Mouse (Mus musculus) stomach, embryonic 15.5 days (tissue): ENCODE measurements around the gene Snx14. TPM values are rescaled to one million over a fixed set of nuclear protein-coding genes. Genes with fewer than 3 reads are reported as not detected.
"Not testable (repeated sequence)": the region's sequence is repeated elsewhere in the genome, so short reads cannot be mapped to it uniquely, and the experiment has no call there.

Experiments
- ATAC-seq: fragments of 200-750 bp; cut with Nextera tagmentation; 2 replicates; pipeline ENCODE4 v1.8.0; 2017; ENCODE audit warnings: low read depth, moderate number of reproducible peaks, moderate TSS enrichment; ENCODE audit not compliant: insufficient read depth, low FRiP score
- H3K27ac ChIP-seq: fragments of 300-500 bp; sonication (generic); 2 replicates; pipeline ENCODE4 v1.5.1; 2015; ENCODE audit warnings: mild to moderate bottlenecking, inconsistent platforms
- H3K27me3 ChIP-seq: fragments of 300-500 bp; sonication (generic); replicated peaks from 2 replicates; pipeline ENCODE4 v1.6.1; 2015; ENCODE audit warnings: inconsistent platforms
- H3K36me3 ChIP-seq: fragments of 300-500 bp; sonication (generic); 2 replicates; pipeline ENCODE4 v1.6.1; 2015; ENCODE audit warnings: inconsistent platforms
- H3K4me1 ChIP-seq: fragments of 300-500 bp; sonication (generic); 2 replicates; pipeline ENCODE4 v1.6.1; 2015; ENCODE audit warnings: inconsistent platforms
- H3K4me2 ChIP-seq: fragments of 300-500 bp; sonication (generic); 2 replicates; pipeline ENCODE4 v1.6.1; 2015; ENCODE audit warnings: mild to moderate bottlenecking, inconsistent platforms
- H3K4me3 ChIP-seq: fragments of 300-500 bp; sonication (generic); replicated peaks from 2 replicates; pipeline ENCODE4 v1.5.1; 2015; ENCODE audit warnings: inconsistent platforms
- H3K9ac ChIP-seq: fragments of 300-500 bp; sonication (generic); 2 replicates; pipeline ENCODE4 v1.6.1; 2015; ENCODE audit warnings: inconsistent platforms
- H3K9me3 ChIP-seq: fragments of 300-500 bp; sonication (generic); 2 replicates; pipeline ENCODE4 v1.6.1; 2016; ENCODE audit warnings: inconsistent platforms
- WGBS: fragments of 180-500 bp; shearing (Covaris S2); methylation state at CpG from one replicate; pipeline ENCODE4 v1.1.7; 2015; 5-methylcytosine and 5-hydroxymethylcytosine counted together
- polyA plus RNA-seq: library from polyadenylated mRNA; unstranded; fragments of >200 nt; fragmentation: Nextera tagmentation; extraction: Ambion mirVana; gene quantifications from 2 replicates; pipeline ENCODE4 v1.2.1, GENCODE M21; 2015

Snx14 gene
- 29.4 and 34.2 TPM in 2 replicates for polyA plus RNA-seq

- no peaks in the 10 kb centered on the region; the same call in 1 of the 2 replicates for H3K4me1 ChIP-seq
- ATAC-seq, result peak; percentile 97
- H3K27me3 ChIP-seq, result no peaks in the 10 kb centered on the region
- H3K9ac ChIP-seq, result peak within 1 kb of the TSS; percentile 70
- peak within 1 kb of the TSS; percentile 73 for H3K4me3 ChIP-seq
- no peaks in the 10 kb centered on the region for H3K36me3 ChIP-seq
- peak within 1 kb of the TSS; percentile 94 for H3K27ac ChIP-seq
- peak within 1 kb of the TSS; percentile 75 for H3K4me2 ChIP-seq
- under 1% methylated on average over 60 of the region's 62 CpGs for WGBS
- H3K9me3 ChIP-seq, result no peaks in the 10 kb centered on the region
Observed at GRCm38 (mm10) chr9:88438555-88439237, at the start of gene Snx14. Gene Snx14 (minus strand): TSS chr9:88438958.

DNA sequence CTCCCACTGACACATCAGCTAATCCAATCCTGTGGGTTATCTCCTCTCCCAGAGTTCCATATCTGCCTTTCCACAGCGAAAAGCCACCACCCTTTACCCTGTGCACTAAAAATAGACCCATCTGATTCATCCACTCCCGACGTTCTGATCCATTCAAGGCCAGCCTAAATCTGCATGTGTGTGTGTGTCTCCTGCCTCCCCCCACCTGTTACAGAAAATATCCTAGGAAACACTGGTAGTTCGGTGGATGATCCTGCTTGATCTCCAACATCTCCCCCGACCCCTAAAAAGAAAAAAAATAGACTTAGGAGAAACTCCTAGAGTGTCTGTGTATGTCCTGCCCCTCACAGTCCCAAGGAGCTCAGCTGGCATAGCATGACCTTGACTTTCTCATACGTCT, 45.8 kb upstream of the Snx14 start:
- no peaks in the 10 kb centered on the region for H3K36me3 ChIP-seq
- no peak overlapping the region for H3K4me2 ChIP-seq
- H3K9ac ChIP-seq, result no peak overlapping the region
- no peaks in the 10 kb centered on the region for H3K27me3 ChIP-seq
- no peak for ATAC-seq
- no peak overlapping the region for H3K27ac ChIP-seq
- peaks cover 4% of the 10 kb centered on the region; the same call in 1 of the 2 replicates for H3K4me1 ChIP-seq
- WGBS, result 44% methylated on average over 6 of the region's 6 CpGs
- H3K9me3 ChIP-seq, result no peaks in the 10 kb centered on the region
- H3K4me3 ChIP-seq, result no peak overlapping the region

DNA sequence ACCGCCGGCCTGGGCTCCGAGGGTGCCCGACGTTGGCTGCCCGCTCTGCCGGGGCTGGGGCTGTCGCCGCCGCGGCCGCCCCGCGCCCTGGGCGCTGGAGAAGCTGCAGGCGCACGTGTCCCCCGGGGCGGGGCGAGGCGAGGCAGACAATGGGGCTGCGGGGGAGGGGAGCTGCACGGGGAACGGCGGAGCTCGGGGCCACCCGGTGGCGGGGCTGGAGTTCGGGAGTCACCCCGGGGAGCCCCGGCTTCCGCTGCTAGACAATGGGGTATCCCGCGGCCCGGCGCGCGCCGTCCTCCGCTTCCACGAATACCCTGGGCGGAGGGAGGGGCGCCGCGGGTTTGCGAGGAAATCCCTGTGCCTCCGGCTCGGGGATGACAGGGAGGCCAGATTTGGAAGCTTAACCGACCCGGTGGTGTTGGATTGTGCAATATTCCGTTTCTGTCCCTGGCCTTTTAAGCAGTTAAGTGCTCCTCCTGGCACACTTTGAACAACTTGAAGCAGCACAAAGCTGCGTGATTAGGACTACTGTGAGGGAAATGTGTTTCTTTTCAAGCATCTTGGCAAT, 44.2 kb upstream of the Snx14 start:
- Histone ChIP-seq H3K9me3 (no peaks in the 10 kb centered on the region), H3K36me3 (no peaks in the 10 kb centered on the region), H3K9ac (peak overlapping the region; percentile 74), H3K4me2 (peak overlapping the region; percentile 66), H3K4me3 (peak overlapping the region; percentile 99), H3K27ac (peak overlapping the region; percentile 98), H3K27me3 (no peaks in the 10 kb centered on the region), H3K4me1 (peaks cover 4% of the 10 kb centered on the region; the same call in 1 of the 2 replicates)
- 0% methylated on average over 46 of the region's 52 CpGs for WGBS
- ATAC-seq, result no peak

DNA sequence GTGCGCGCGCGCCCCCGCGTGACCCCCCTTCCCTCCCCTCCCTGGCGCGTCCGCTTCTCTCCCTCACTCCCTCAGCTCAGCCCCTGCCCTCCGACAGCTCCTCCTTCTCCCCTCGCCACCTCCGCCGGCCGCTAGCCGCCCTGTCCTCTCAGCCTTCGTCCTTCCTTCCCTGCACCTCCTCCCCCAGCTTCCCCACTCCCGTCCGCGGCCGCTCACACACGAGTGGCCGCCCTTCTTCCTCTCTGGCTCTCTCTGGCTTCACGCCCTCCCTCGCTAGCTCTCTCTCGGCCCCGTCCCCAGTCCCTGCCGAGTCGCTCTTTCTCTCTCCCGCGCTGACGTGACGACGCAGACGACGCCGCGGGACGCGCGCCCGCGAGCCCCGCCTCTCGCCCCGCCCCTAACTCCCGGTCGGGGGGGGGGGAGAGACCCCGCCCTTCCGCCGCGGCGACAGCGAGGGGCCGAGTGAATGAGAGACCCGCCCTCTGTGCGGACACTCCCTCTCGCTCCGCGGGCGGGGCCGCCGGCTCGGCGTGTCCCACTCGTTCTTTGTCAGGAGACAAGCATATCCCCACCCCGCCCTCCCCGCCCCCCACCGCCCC, 43.6 kb upstream of the Snx14 start, which contains the start of gene Syncrip:
Syncrip (minus strand) TSS at position 345 of the 599 bp plus-strand sequence.
- H3K27ac ChIP-seq, result peak within 1 kb of the TSS; percentile 98
- peak; percentile 94 for ATAC-seq
- H3K9ac ChIP-seq, result peak within 1 kb of the TSS; percentile 98
- H3K9me3 ChIP-seq, H3K36me3 ChIP-seq, H3K27me3 ChIP-seq, H3K4me1 ChIP-seq: not testable (repeated sequence)
- WGBS, result under 1% methylated on average over 51 of the region's 68 CpGs
- peak within 1 kb of the TSS; percentile 99 for H3K4me3 ChIP-seq
- H3K4me2 ChIP-seq, result peak within 1 kb of the TSS; percentile 68

- Histone ChIP-seq H3K9ac (peak overlapping the region; percentile 98), H3K4me2 (peak overlapping the region; percentile 68), H3K4me3 (peak overlapping the region; percentile 99), H3K4me1 (peaks cover 4% of the 10 kb centered on the region; the same call in 1 of the 2 replicates), H3K27me3 (no peaks in the 10 kb centered on the region), H3K36me3 (no peaks in the 10 kb centered on the region), H3K9me3 (no peaks in the 10 kb centered on the region), H3K27ac (peak overlapping the region; percentile 98)
- peak; percentile 1 for ATAC-seq
- 0% methylated on average over 42 of the region's 43 CpGs for WGBS
Observed at GRCm38 (mm10) chr9:88481791-88482160, 43.0 kb upstream of the Snx14 start.

GRCm38 (mm10) chr9:88481061-88481790, 42.5 kb upstream of the Snx14 start:
- H3K27ac ChIP-seq, result peak overlapping the region; percentile 98
- ATAC-seq, result peak; percentile 2
- H3K9me3 ChIP-seq, result no peaks in the 10 kb centered on the region
- peaks cover 4% of the 10 kb centered on the region; the same call in 1 of the 2 replicates for H3K4me1 ChIP-seq
- under 1% methylated on average over 76 of the region's 78 CpGs for WGBS
- H3K9ac ChIP-seq, result peak overlapping the region; percentile 98
- no peaks in the 10 kb centered on the region for H3K27me3 ChIP-seq
- peak overlapping the region; percentile 99 for H3K4me3 ChIP-seq
- H3K4me2 ChIP-seq, result peak overlapping the region; percentile 68
- H3K36me3 ChIP-seq, result no peaks in the 10 kb centered on the region

DNA sequence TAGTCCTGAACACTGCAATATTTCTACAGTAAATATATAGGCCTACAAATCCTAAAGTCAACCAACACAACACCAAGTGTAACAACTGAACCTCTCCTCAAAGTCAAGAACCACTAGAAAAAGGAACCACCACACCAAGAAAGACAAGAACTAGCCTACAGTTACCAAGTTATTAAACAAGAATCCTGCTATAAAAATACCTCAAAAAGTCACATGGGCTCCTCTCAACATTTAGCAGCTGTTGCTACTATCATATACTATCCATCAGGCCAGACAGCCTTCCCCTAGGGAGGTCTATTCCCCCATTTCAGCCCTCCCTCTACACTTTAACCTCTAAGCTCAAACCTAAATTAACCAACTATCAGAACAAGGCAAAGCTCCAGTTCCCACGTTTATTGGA, 41.4 kb upstream of the Snx14 start:
- H3K4me1 ChIP-seq, result peaks cover 4% of the 10 kb centered on the region; the same call in 1 of the 2 replicates
- no peaks in the 10 kb centered on the region for H3K9me3 ChIP-seq
- H3K4me2 ChIP-seq, result peak overlapping the region; percentile 68
- H3K4me3 ChIP-seq, result peak overlapping the region; percentile 99
- no peak for ATAC-seq
- 0% methylated on average over 1 of the region's 1 CpGs for WGBS
- no peak overlapping the region for H3K27ac ChIP-seq
- H3K27me3 ChIP-seq, result no peaks in the 10 kb centered on the region
- no peak overlapping the region for H3K9ac ChIP-seq
- no peaks in the 10 kb centered on the region for H3K36me3 ChIP-seq

- Histone ChIP-seq H3K9ac (no peak overlapping the region), H3K9me3 (no peaks in the 10 kb centered on the region), H3K4me2 (no peak overlapping the region), H3K36me3 (peaks cover 18% of the 10 kb centered on the region), H3K27me3 (no peaks in the 10 kb centered on the region), H3K27ac (no peak overlapping the region), H3K4me3 (no peak overlapping the region), H3K4me1 (peaks cover 4% of the 10 kb centered on the region; the same call in 1 of the 2 replicates)
- ATAC-seq, result no peak
- WGBS, result 52% methylated on average over 1 of the region's 1 CpGs
Observed at GRCm38 (mm10) chr9:88476138-88476537, 37.4 kb upstream of the Snx14 start.

- H3K4me1 ChIP-seq, ATAC-seq, H3K27ac ChIP-seq, H3K9me3 ChIP-seq, H3K9ac ChIP-seq, H3K4me2 ChIP-seq, H3K27me3 ChIP-seq, H3K4me3 ChIP-seq: not testable (repeated sequence)
- H3K36me3 ChIP-seq, result peaks cover 23% of the 10 kb centered on the region
- 89% methylated on average over 2 of the region's 4 CpGs for WGBS
Observed at GRCm38 (mm10) chr9:88461017-88461416, 22.3 kb upstream of the Snx14 start.

- WGBS, result 21% methylated on average over 5 of the region's 5 CpGs
Observed at GRCm38 (mm10) chr9:88439991-88440390, 1.2 kb upstream of the Snx14 start.

GRCm38 (mm10) chr9:88439238-88439600, 461 bp upstream of the Snx14 start:
- Histone ChIP-seq H3K4me2 (peak overlapping the region; percentile 75), H3K4me3 (peak overlapping the region; percentile 73), H3K4me1 (no peaks in the 10 kb centered on the region; the same call in 1 of the 2 replicates), H3K9me3 (no peaks in the 10 kb centered on the region), H3K9ac (peak overlapping the region; percentile 40; the same call in 1 of the 2 replicates), H3K27ac (peak overlapping the region; percentile 94), H3K27me3 (no peaks in the 10 kb centered on the region), H3K36me3 (0 out of 2 replicates have a peak, but pooled peaks cover under 1% of the 10 kb centered on the region)
- no peak; the same call in 1 of the 2 replicates for ATAC-seq
- under 1% methylated on average over 17 of the region's 17 CpGs for whole genome bisulfite sequencing

More at GRCm38 (mm10) chr9:88439991-88440390, 1.2 kb upstream of the Snx14 start:
- no peak for ATAC-seq
- Histone ChIP-seq H3K9ac (no peak overlapping the region), H3K27me3 (no peaks in the 10 kb centered on the region), H3K27ac (no peak overlapping the region), H3K9me3 (no peaks in the 10 kb centered on the region), H3K4me3 (no peak overlapping the region), H3K4me1 (no peaks in the 10 kb centered on the region; the same call in 1 of the 2 replicates), H3K4me2 (no peak overlapping the region), H3K36me3 (peaks cover 5% of the 10 kb centered on the region; the same call in 1 of the 2 replicates)
